Mouse (Mus musculus) forebrain, embryonic 16.5 days (tissue): ENCODE results near the gene Rara. TPM values are rescaled to one million over a fixed set of nuclear protein-coding genes. Genes with fewer than 3 reads are reported as not detected.

Source experiments
- ATAC-seq: fragments of 200-750 bp; cut with Nextera tagmentation; 2 replicates; pipeline ENCODE4 v1.8.0; 2017; ENCODE audit warnings: mild to moderate bottlenecking, moderate library complexity
- H3K27ac ChIP-seq: fragments of 300-500 bp; sonication (generic); 2 replicates; pipeline ENCODE4 v1.5.1; 2014; ENCODE audit warnings: low read length, control low read depth
- H3K27me3 ChIP-seq: fragments of 300-500 bp; sonication (generic); replicated peaks from 2 replicates; pipeline ENCODE4 v1.6.1; 2014; ENCODE audit warnings: low read length; ENCODE audit not compliant: control insufficient read depth, insufficient read depth
- H3K36me3 ChIP-seq: fragments of 300-500 bp; sonication (generic); 2 replicates; pipeline ENCODE4 v1.6.1; 2014; ENCODE audit not compliant: control insufficient read depth, insufficient read depth
- H3K4me1 ChIP-seq: fragments of 300-500 bp; sonication (generic); replicated peaks from 2 replicates; pipeline ENCODE4 v1.6.1; 2014; ENCODE audit warnings: low read length; ENCODE audit not compliant: control insufficient read depth, insufficient read depth
- H3K4me2 ChIP-seq: fragments of 300-500 bp; sonication (generic); 2 replicates; pipeline ENCODE4 v1.6.1; 2014; ENCODE audit warnings: mild to moderate bottlenecking, low read length, control low read depth
- H3K4me3 ChIP-seq: fragments of 300-500 bp; sonication (generic); replicated peaks from 2 replicates; pipeline ENCODE4 v1.5.1; 2014; ENCODE audit warnings: mild to moderate bottlenecking, low read length, control low read depth
- H3K9ac ChIP-seq: fragments of 300-500 bp; sonication (generic); replicated peaks from 2 replicates; pipeline ENCODE4 v1.6.1; 2014; ENCODE audit warnings: low read depth, low read length, control low read depth
- H3K9me3 ChIP-seq: fragments of 300-500 bp; sonication (generic); 2 replicates; pipeline ENCODE4 v1.6.1; 2016; ENCODE audit warnings: low read length; ENCODE audit not compliant: control insufficient read depth
- WGBS: fragments of 180-500 bp; shearing (Covaris S2); extraction: QIAGEN DNeasy Blood & Tissue Kit; methylation state at CpG from one replicate; pipeline ENCODE4 v1.1.7; 2014; 5-methylcytosine and 5-hydroxymethylcytosine counted together
- polyA plus RNA-seq: library from polyadenylated mRNA; unstranded; fragments of >200 nt; fragmentation: Nextera tagmentation; extraction: Ambion mirVana; gene quantifications from 2 replicates; pipeline ENCODE4 v1.2.1, GENCODE M21; 2015

Rara gene
- polyA plus RNA-seq, 1 experiment from 2014 or later: 9.5 TPM

DNA sequence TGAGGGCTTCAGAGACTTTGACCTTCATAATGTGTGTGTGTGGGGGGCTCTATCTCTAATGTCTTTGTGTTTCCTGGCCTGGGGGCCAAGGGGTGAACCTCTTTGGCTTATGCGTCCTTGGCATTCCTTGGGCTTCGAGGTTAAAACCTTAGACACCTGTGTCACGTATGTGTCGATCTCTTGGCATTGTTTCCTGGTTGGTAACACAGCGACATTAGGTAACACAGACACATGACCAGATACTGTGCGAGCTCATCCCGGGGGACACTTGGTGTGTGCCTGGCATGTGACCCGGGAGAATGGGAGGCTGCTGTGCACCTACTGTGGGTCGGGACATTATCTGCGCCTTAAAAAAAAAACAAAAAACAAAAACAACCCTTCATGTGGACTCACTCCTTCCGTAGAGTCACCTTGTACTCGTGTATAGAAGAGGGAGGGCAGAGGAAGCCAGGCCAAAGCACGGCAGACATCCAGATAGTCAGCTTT is 26.3 kb downstream of the Rara start:
- Histone ChIP-seq H3K4me2 (peak overlapping the region; percentile 31; the same call in 1 of the 2 replicates), H3K4me1 (peaks cover 40% of the 10 kb centered on the region), H3K27ac (no peak overlapping the region), H3K27me3 (no peaks in the 10 kb centered on the region), H3K9ac (no peak overlapping the region; the same call in 1 of the 2 replicates), H3K4me3 (no peak overlapping the region), H3K36me3 (no peaks in the 10 kb centered on the region), H3K9me3 (no peaks in the 10 kb centered on the region)
- no peak for ATAC-seq
- WGBS: 32% methylated on average over 13 of the region's 13 CpGs

DNA sequence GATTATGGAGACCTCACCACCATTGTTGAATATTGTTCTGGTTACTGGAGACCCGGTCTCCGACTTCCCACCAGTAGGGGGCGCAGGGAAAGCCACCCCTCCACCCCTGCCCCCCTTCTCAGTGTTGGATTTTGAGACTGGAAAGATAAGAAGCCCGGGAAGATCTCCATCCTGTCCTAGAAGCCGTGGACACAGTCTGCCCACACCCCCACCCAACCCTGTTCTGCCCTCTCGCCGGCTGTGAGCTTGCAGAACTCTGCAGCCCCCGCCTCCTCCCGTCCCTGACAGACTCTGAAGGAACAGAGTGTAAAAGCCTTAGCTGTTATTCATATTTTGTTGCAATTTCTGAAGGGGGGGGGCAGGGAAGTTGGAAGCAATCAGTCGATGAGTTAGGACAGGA is 26.8 kb downstream of the Rara start:
- H3K27ac ChIP-seq: no peak overlapping the region; the same call in 1 of the 2 replicates
- no peak overlapping the region for H3K4me3 ChIP-seq
- H3K4me1 ChIP-seq: peaks cover 42% of the 10 kb centered on the region
- 2% methylated on average over 10 of the region's 10 CpGs for WGBS
- ATAC-seq: peak; percentile 39
- H3K9me3 ChIP-seq: no peaks in the 10 kb centered on the region
- no peaks in the 10 kb centered on the region for H3K27me3 ChIP-seq
- H3K4me2 ChIP-seq: peak overlapping the region; percentile 31
- H3K9ac ChIP-seq: no peak overlapping the region; the same call in 1 of the 2 replicates
- H3K36me3 ChIP-seq: no peaks in the 10 kb centered on the region

- WGBS: 18% methylated on average over 17 of the region's 17 CpGs
- Histone ChIP-seq H3K27me3 (no peaks in the 10 kb centered on the region), H3K9me3 (no peaks in the 10 kb centered on the region), H3K27ac (no peak overlapping the region; the same call in 1 of the 2 replicates), H3K4me1 (peaks cover 48% of the 10 kb centered on the region), H3K9ac (0 out of 2 replicates have a peak overlapping the region, but pooled peaks have one; percentile 9), H3K4me2 (no peak overlapping the region), H3K36me3 (no peaks in the 10 kb centered on the region), H3K4me3 (no peak overlapping the region)
- peak; percentile 24 for ATAC-seq
Observed at GRCm38 (mm10) chr11:98954801-98955706, 27.4 kb downstream of the Rara start.

GRCm38 (mm10) chr11:98955707-98956235 is 28.2 kb downstream of the Rara start:
- no peaks in the 10 kb centered on the region for H3K27me3 ChIP-seq
- no peak for ATAC-seq
- H3K9ac ChIP-seq: no peak overlapping the region
- no peak overlapping the region for H3K27ac ChIP-seq
- H3K4me2 ChIP-seq: no peak overlapping the region
- no peaks in the 10 kb centered on the region for H3K36me3 ChIP-seq
- peaks cover 52% of the 10 kb centered on the region for H3K4me1 ChIP-seq
- H3K4me3 ChIP-seq: no peak overlapping the region
- no peaks in the 10 kb centered on the region for H3K9me3 ChIP-seq
- 36% methylated on average over 7 of the region's 7 CpGs for WGBS

DNA sequence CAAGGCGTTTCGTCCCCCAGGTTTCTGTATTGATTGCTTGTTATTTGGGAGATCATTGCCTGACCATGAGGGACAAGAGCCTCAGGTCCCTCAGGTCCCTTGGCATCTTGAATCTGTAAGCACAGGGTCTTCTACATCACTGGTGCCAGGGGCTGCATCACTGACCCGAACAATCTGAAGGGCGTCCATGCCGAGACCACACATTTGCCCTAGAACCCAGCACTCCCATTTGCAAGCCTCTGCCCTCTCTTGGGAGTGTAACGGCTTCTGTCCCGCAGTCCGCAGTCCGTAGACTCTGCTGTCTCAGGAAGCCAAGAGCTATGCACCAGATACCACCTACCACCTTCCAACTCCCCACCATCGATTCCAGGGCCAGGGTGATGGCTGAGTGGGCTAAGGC is 28.7 kb downstream of the Rara start:
- Histone ChIP-seq H3K4me3 (no peak overlapping the region), H3K4me1 (peaks cover 54% of the 10 kb centered on the region)

GRCm38 (mm10) chr11:98959437-98960312 is 32.1 kb downstream of the Rara start:
- Histone ChIP-seq H3K9me3 (no peaks in the 10 kb centered on the region), H3K4me2 (peak overlapping the region; percentile 99), H3K4me3 (peak overlapping the region; percentile 56), H3K4me1 (peaks cover 66% of the 10 kb centered on the region), H3K9ac (peak overlapping the region; percentile 68), H3K27me3 (peaks cover 12% of the 10 kb centered on the region), H3K27ac (peak overlapping the region; percentile 53), H3K36me3 (no peaks in the 10 kb centered on the region)
- peak; percentile 36 for ATAC-seq
- WGBS: under 1% methylated on average over 43 of the region's 43 CpGs

More for the DNA sequence above, 28.7 kb downstream of the Rara start:
- no peak for ATAC-seq
- Histone ChIP-seq H3K9me3 (no peaks in the 10 kb centered on the region), H3K36me3 (no peaks in the 10 kb centered on the region), H3K27ac (no peak overlapping the region), H3K9ac (no peak overlapping the region), H3K27me3 (peaks cover 4% of the 10 kb centered on the region; the same call in 1 of the 2 replicates), H3K4me2 (no peak overlapping the region)
- 86% methylated on average over 8 of the region's 10 CpGs for WGBS

DNA sequence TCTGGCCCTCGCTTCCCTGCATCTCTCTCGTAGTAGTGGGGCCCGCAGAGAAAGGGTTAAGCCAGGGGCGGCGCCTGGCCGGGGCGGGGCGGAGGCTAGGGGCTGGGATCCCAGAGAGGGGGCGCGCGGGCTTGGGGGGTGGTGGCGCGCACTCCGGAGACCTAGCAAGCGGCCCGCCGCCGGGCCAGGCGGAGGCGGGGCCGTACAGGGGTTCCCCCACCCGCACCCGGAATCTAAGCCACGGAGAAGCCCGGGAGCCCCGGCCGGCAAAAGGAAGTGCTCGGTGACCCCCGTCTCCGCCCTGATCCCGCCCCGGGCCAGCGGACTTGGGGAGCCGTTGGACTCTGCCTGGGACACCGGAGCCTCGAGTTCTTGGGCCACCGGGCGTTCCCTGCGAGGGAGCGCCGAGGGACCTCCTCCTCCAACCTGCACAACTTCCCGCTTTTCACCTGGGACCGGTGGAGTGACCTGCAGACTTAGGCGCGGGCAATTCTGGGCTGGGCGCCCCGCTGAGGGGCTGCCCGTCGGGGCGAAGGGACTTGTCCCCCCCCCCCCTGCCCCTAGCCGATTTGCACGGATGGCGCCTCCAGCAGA is 32.8 kb downstream of the Rara start:
- peaks cover 66% of the 10 kb centered on the region for H3K4me1 ChIP-seq
- under 1% methylated on average over 52 of the region's 53 CpGs for WGBS
- H3K27me3 ChIP-seq: peaks cover 12% of the 10 kb centered on the region
- H3K36me3 ChIP-seq: no peaks in the 10 kb centered on the region
- H3K9ac ChIP-seq: peak overlapping the region; percentile 68
- H3K4me2 ChIP-seq: peak overlapping the region; percentile 99
- no peaks in the 10 kb centered on the region for H3K9me3 ChIP-seq
- H3K27ac ChIP-seq: peak overlapping the region; percentile 53; the same call in 1 of the 2 replicates
- ATAC-seq: no peak
- H3K4me3 ChIP-seq: peak overlapping the region; percentile 56

GRCm38 (mm10) chr11:98961051-98961592 is 33.5 kb downstream of the Rara start:
- Histone ChIP-seq H3K4me1 (peaks cover 67% of the 10 kb centered on the region), H3K9ac (peak overlapping the region; percentile 68), H3K4me2 (peak overlapping the region; percentile 99), H3K27me3 (peaks cover 12% of the 10 kb centered on the region), H3K4me3 (peak overlapping the region; percentile 56), H3K9me3 (no peaks in the 10 kb centered on the region), H3K27ac (no peak overlapping the region), H3K36me3 (no peaks in the 10 kb centered on the region)
- ATAC-seq: no peak
- WGBS: 13% methylated on average over 18 of the region's 18 CpGs
